Mouse (Mus musculus) lung, postnatal 36 days (tissue): ENCODE data around the gene Rpl28.

Experiments used
- DNase-seq: peaks from one replicate; pipeline ENCODE4 v3.0.0; 2022; ENCODE audit warnings: mixed read lengths

The Rpl28 gene

GRCm38 (mm10) chr7:4792278-4793212 is at the start of gene Rpl28:
Gene Rpl28, plus strand, starts transcription at chr7:4792874.
- peak; percentile 97 for DNase-seq

- peak; percentile 61 for DNase-seq
Observed at GRCm38 (mm10) chr7:4743354-4743753, 49.3 kb upstream of the Rpl28 start.

DNA sequence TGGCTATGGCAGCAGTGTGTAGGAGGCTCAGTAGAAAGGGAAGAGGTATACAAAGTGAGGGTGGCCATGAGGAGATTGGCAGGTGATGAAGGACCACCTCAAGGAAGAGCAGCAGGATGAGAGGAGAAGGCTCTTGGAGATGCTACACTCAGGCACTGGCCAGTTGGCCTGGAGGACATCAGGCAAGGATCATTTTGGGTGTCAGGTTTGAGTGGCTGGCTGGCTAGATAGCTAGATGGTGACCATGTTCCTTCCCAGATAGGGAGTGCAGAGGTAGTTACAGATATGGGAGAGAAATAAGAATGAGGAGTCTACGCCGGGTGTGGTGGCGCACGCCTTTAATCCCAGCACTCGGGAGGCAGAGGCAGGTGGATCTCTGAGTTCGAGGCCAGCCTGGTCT is 47.8 kb upstream of the Rpl28 start:
- DNase-seq, result no peak

DNA sequence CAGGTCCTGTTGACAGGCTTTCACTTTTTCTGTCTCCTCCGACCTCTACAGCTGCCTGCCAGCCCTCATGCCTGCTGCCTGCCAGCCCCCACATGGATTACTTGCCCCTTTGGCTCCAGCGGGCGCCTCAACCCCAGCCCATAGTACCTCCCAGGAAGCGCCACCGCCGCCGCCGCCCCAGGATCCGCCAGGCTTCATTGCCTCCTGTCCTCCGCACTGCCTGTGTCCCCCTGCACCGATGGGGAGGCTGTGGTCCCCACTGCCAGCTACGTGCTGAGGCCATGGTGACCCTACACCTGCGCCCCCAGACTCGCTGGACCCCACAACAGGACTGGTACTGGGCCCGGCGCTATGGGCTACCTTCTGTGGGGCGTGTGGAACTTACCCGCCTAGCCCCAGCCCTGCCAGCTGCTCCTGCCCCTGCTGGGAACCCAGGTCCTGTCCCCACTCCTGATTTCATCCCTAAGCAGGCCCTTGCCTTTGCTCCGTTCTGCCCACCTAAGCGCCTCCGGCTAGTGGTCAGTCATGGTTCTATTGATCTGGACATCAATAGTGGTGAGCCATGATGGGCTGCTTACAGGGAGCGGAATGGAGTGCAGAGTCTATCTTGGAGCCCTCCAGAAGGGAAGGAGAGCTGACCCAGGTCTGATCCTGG is 46.2 kb upstream of the Rpl28 start:
- no peak for DNase-seq

- no peak for DNase-seq
Observed at GRCm38 (mm10) chr7:4747156-4747899, 45.3 kb upstream of the Rpl28 start.

DNA sequence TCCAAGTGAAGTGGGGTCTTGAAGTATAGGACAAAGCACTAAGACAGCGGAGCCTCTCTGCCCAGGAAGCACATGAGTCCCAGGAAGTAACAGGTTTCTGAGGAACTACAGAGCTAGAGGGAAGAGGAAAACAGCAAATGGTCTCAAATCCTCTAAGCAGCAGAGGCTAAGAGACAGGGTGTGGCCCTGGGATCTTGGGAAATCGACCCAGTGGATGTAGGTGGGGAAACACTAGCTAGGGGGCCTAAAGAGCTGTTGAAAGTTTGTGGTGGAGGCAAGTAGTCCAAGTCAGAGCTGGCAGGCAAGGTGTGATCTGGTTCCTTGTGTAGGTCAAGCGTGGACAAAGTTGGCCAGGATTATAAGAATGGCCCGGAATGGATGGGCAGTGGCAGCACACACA is 44.4 kb upstream of the Rpl28 start:
- DNase-seq, result no peak

DNA sequence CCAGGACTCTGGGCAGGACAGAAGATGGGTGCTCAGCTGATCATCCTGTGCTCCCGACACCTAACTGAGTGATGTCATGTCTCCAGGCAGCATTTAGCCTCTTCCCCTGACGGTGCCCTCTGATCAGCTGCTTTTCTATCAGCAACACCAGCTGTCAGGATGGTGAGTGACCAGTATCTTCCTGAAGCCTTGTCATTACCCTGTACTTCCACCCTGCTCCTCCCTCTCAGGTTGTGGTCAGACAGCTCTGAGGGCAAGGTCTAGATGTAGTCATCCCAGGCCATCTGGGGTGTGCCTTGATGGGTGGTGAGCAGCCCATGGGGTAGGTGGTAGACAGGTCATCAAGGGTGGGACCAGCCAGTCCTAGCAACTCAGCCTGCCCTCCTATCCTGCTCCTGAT is 43.5 kb upstream of the Rpl28 start:
- no peak for DNase-seq

DNA sequence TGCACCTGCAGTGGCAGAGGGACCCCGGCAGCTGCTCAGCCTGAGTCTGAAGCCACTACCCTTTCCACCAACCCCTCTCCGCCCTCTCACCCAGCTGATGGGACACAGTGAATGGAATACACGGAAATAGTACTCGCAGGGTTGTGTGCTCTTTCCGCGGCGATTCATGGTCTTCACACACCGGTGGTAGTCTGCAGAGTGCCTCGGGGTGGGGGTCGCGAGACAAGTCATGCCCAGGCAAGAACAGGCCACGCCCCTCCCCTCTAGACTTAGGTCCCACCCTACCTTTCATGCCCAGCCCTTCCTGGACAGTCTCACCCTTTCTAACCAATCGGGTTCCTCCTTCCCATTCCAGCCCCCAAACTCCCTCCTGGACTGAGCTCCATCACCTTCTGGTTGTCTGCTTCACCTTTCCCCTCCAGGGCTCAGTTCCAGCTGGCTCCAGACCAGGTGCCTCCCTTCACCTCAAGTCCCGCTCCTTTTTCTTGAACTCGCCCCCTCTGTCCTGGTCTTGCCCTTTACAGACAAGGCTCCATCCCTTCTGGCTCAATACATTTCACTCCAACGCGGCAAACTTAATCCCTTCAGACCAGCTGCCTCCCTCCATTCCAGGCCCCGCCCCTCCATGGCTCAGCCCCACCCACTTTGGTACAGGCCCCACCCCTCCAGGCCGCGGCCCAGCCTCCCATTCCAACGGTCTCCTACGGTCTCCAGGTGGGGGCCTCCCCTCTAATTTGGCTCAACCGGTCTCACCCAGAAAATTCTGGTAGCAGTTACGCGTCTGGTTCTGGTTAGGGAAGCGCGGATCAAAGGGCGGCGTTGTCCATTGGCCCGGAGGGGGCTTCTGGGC is 40.5 kb upstream of the Rpl28 start:
- peak; percentile 45 for DNase-seq

DNA sequence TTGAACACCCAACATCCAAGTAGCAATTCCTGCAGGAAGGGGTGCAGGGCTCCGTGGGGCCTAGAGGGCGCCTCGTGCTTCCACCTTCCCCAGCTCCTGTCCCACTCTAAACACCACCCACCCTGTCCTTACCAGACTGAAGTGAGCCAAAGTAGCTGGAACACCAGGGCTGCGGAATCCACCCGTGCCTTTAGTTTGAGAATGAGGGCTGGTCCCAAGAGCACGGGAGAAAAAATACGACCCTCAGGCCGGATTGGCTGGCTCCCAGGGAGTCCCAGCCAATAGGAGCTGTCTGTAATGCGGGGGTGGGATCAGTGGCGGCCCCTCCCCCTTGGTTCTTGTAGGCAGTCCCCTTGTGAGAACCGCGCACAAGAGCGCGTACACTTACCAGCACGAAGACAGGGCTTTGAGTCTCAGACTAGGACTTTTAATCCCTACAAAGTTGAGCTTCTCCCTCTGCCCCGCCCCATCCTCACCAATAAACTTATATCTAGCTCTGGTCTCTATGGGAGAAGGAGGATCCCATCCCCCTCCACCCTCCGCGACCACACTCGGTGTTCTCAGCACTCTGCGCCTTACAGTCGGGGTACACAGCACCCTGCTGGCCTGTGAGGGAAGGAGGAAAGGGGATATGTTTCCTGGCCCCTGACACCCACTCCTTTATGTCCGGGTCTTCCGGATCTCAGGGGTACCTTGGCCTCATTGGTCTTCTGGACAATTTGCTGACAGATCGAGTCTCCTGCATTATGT is 39.7 kb upstream of the Rpl28 start, which contains the start of gene Cox6b2:
Cox6b2 (minus strand) TSS at position 274 of the 750 bp plus-strand sequence.
- DNase-seq, result peak; percentile 92

GRCm38 (mm10) chr7:4759670-4760069 is 33.0 kb upstream of the Rpl28 start:
- peak; percentile 24 for DNase-seq

DNA sequence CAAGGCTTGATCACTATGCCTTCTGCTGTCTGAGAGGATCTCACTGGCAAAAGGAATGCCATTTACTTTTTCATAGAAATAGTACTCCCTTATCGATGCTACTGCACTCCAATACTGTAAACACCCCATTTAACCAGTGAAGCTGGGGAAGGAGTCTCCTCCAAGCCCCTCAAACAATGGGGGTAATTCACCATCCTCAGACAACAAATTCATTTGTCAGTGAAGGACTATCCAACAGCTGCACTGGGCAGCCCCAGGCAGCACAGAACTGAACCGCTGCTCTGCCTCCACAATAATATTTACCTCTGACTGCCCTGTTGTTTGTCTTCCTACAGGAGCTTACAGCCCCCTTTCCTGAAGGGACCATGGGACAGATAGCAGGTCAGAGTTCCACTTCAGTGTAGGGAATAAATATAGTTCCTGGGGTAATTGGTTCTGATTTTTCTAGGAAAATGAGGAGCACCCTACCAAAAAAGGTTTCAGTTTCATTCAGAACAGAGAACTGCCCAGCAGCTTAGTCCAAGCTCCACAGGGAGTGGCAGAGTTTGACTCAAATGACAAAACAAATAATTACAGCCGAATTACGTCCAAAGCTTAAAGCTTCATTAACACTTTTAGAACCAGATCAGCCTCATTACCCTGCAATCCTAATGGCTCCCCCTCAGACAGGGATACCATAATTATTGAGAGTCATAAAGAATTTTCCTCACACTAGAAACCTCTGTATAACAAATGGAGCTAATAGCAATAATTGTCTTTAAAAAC is 27.5 kb upstream of the Rpl28 start:
- no peak for DNase-seq

GRCm38 (mm10) chr7:4771202-4771601 is 21.5 kb upstream of the Rpl28 start, which contains the start of gene Fam71e2:
Gene Fam71e2, minus strand, starts transcription at chr7:4771302.
- no peak for DNase-seq

- no peak for DNase-seq
Observed at GRCm38 (mm10) chr7:4776131-4776530, 16.5 kb upstream of the Rpl28 start.

GRCm38 (mm10) chr7:4776861-4777830 is 15.5 kb upstream of the Rpl28 start:
- DNase-seq, result peak; percentile 71

GRCm38 (mm10) chr7:4777851-4778637 is 14.6 kb upstream of the Rpl28 start:
- no peak for DNase-seq

- DNase-seq, result no peak
Observed at GRCm38 (mm10) chr7:4779921-4780320, 12.8 kb upstream of the Rpl28 start.

- no peak for DNase-seq
Observed at GRCm38 (mm10) chr7:4782130-4782529, 10.5 kb upstream of the Rpl28 start.

DNA sequence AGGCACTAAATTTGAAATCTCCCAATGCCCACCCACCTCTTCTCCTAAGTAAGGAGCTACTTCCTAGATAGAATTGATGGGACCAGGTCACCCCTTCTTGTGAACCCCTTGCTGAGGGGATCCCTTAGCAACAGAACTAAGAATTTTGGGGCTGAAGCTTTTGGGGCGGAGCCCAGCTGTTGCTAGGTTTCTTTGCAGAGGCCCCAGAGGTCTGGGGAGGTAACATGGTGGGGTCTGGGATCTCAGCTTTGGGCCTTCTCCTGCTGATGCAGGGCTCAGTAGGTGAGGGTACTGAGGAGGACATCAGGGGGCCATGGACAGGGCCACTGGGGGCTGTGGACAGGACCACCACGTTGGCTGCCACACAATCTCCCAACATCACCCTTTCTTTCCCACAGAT is 9.9 kb upstream of the Rpl28 start, which contains the start of the genes Il11 and Tmem190:
Il11 (minus strand) TSS at position 101 of the 400 bp plus-strand sequence.
Tmem190 (plus strand) TSS at position 179 of the 400 bp plus-strand sequence.
- no peak for DNase-seq
